Mouse (Mus musculus): Measurements from ENCODE around the gene AC140267.1. TPM values are rescaled to one million over a fixed set of nuclear protein-coding genes. Genes with fewer than 3 reads are reported as not detected.

Gene AC140267.1
- total and polyA plus RNA-seq, 2 experiments from 2014 or later = not detected

- Histone ChIP-seq H3K9ac (replicated peaks; ENCODE audit: low read length) (peak overlapping the region; percentile 98), H3K27me3 (ENCODE audit: insufficient read depth, low read length) (no peaks in the 10 kb centered on the region), H3K4me3 (ENCODE audit: low read length) (peak overlapping the region; percentile 79), H3K36me3 (ENCODE audit: insufficient read depth, low read length) (peaks cover 33% of the 10 kb centered on the region), H3K27ac (peak overlapping the region; percentile 98), H3K4me2 (ENCODE audit: low read depth, low read length) (peak overlapping the region; percentile 99), H3K9me3 (ENCODE audit: low read length) (no peaks in the 10 kb centered on the region), H3K4me1 (ENCODE audit: insufficient read depth, low read length) (peaks cover 18% of the 10 kb centered on the region; the same call in 1 of the 2 replicates)
- DNase-seq (ENCODE audit: low spot score) (no peak), ATAC-seq (no peak)
- no peak for TF ChIP-seq CTCF (IDR thresholded peaks at IDR 0.05; ENCODE audit: low read depth)
- 8% methylated on average over 16 of the region's 16 CpGs for whole genome bisulfite sequencing
These were observed 20.6 kb downstream of the AC140267.1 start for GRCm38 (mm10) chr15:80256242-80256641.

- Histone ChIP-seq H3K4me2 (ENCODE audit: low read depth, low read length) (peak overlapping the region; percentile 99), H3K9me3 (ENCODE audit: low read length) (no peaks in the 10 kb centered on the region), H3K36me3 (ENCODE audit: insufficient read depth, low read length) (peaks cover 33% of the 10 kb centered on the region), H3K4me1 (ENCODE audit: insufficient read depth, low read length) (peaks cover 18% of the 10 kb centered on the region; the same call in 1 of the 2 replicates), H3K27me3 (ENCODE audit: insufficient read depth, low read length) (no peaks in the 10 kb centered on the region), H3K4me3 (ENCODE audit: low read length) (peak overlapping the region; percentile 79), H3K27ac (peak overlapping the region; percentile 98; the same call in 1 of the 2 replicates), H3K9ac (replicated peaks; ENCODE audit: low read length) (peak overlapping the region; percentile 98)
- DNase-seq (ENCODE audit: low spot score) = no peak
- ATAC-seq = no peak
- no peak; the same call in 1 of the 2 replicates for TF ChIP-seq CTCF (IDR thresholded peaks at IDR 0.05; ENCODE audit: low read depth)
- WGBS = 62% methylated on average over 12 of the region's 12 CpGs
These were observed 21.3 kb downstream of the AC140267.1 start for GRCm38 (mm10) chr15:80256656-80257601.

GRCm38 (mm10) chr15:80257602-80258239, 22.1 kb downstream of the AC140267.1 start:
- Histone ChIP-seq H3K9me3 (ENCODE audit: low read length) (no peaks in the 10 kb centered on the region), H3K9ac (replicated peaks; ENCODE audit: low read length) (no peak overlapping the region), H3K36me3 (ENCODE audit: insufficient read depth, low read length) (peaks cover 33% of the 10 kb centered on the region), H3K27ac (peak overlapping the region; percentile 48; the same call in 1 of the 2 replicates), H3K4me2 (ENCODE audit: low read depth, low read length) (peak overlapping the region; percentile 99), H3K4me3 (ENCODE audit: low read length) (peak overlapping the region; percentile 79; the same call in 1 of the 2 replicates), H3K27me3 (ENCODE audit: insufficient read depth, low read length) (no peaks in the 10 kb centered on the region), H3K4me1 (ENCODE audit: insufficient read depth, low read length) (peaks cover 18% of the 10 kb centered on the region; the same call in 1 of the 2 replicates)
- no peak for ATAC-seq
- DNase-seq (ENCODE audit: low spot score) = no peak
- no peak for TF ChIP-seq CTCF (IDR thresholded peaks at IDR 0.05; ENCODE audit: low read depth)
- WGBS = 27% methylated on average over 4 of the region's 4 CpGs

DNA sequence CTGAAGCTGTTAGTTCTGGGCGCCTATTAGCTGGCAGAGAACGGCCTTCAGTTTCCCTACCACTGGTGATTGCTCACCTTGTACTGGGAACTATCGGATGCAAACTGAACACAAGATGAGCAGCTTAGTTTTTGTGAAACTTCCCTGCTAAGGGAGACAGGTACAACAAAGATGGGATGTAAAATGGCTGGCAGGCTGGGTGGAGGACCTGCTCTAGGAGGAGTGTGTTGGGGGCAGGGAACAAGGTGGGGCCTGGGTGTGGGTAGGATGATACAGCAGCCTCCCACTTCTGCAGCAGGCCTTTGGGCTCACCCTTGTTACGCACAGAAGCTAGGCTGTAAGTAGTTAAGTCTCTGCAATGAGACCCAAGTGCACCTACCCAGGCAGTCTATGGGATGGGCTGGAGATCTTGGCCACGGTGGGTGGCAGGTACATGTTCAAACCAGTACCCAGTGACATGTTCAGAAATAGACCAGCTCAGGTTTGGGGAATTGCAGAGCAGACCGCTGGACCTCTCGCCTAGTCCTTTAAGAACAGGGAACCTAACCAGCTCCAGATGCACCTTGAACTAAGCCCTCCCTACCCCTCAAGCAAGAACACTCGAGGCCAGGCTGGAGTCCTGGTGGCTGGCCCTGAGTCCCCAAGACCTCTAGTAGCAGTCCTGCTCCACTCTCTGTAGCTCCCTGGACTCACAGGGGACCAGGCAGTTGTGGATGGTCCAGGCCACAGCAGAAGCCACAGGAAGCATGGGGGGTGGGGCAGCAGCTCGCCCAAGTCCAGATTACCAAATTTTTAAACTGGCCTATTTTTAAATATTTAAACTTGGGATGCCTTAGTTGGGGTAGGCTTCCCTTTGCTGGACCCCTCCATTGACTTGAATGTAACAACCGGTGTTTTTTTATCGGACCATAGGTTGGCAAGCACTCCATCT, 22.9 kb downstream of the AC140267.1 start:
- H3K27ac ChIP-seq = peak overlapping the region; percentile 48; the same call in 1 of the 2 replicates
- TF ChIP-seq CTCF (IDR thresholded peaks at IDR 0.05; ENCODE audit: low read depth) = no peak
- H3K4me1 ChIP-seq (ENCODE audit: insufficient read depth, low read length) = peaks cover 23% of the 10 kb centered on the region
- H3K4me3 ChIP-seq (ENCODE audit: low read length) = no peak overlapping the region
- H3K9ac ChIP-seq (replicated peaks; ENCODE audit: low read length) = no peak overlapping the region
- WGBS = 66% methylated on average over 11 of the region's 11 CpGs
- peaks cover 33% of the 10 kb centered on the region for H3K36me3 ChIP-seq (ENCODE audit: insufficient read depth, low read length)
- 0 out of 2 replicates have a peak overlapping the region, but pooled peaks have one; percentile 99 for H3K4me2 ChIP-seq (ENCODE audit: low read depth, low read length)
- H3K27me3 ChIP-seq (ENCODE audit: insufficient read depth, low read length) = no peaks in the 10 kb centered on the region
- H3K9me3 ChIP-seq (ENCODE audit: low read length) = no peaks in the 10 kb centered on the region
- ATAC-seq (no peak), DNase-seq (ENCODE audit: low spot score) (no peak)

- no peak overlapping the region for H3K9ac ChIP-seq (replicated peaks; ENCODE audit: low read length)
- 56% methylated on average over 8 of the region's 8 CpGs for WGBS
- no peak overlapping the region for H3K4me3 ChIP-seq (ENCODE audit: low read length)
- no peak for TF ChIP-seq CTCF (IDR thresholded peaks at IDR 0.05; ENCODE audit: low read depth)
- H3K9me3 ChIP-seq (ENCODE audit: low read length) = no peaks in the 10 kb centered on the region
- no peak overlapping the region for H3K27ac ChIP-seq
- H3K36me3 ChIP-seq (ENCODE audit: insufficient read depth, low read length) = peaks cover 33% of the 10 kb centered on the region
- DNase-seq (ENCODE audit: low spot score) = no peak
- no peak for ATAC-seq
- H3K4me1 ChIP-seq (ENCODE audit: insufficient read depth, low read length) = peaks cover 20% of the 10 kb centered on the region
- H3K27me3 ChIP-seq (ENCODE audit: insufficient read depth, low read length) = no peaks in the 10 kb centered on the region
- no peak overlapping the region for H3K4me2 ChIP-seq (ENCODE audit: low read depth, low read length)
These were observed 23.9 kb downstream of the AC140267.1 start for GRCm38 (mm10) chr15:80259406-80260045.

Measured in hindbrain, postnatal 0 days (tissue).